Mouse (Mus musculus) kidney, postnatal 4 days (tissue): Measurements from ENCODE around the gene Slc22a23.

Experiments
- DNase-seq, 2 experiments: peaks; one replicate each; pipeline ENCODE4 v3.0.0; 2021; ENCODE audit warnings: mixed read lengths in 2 of 2

The Slc22a23 gene

DNA sequence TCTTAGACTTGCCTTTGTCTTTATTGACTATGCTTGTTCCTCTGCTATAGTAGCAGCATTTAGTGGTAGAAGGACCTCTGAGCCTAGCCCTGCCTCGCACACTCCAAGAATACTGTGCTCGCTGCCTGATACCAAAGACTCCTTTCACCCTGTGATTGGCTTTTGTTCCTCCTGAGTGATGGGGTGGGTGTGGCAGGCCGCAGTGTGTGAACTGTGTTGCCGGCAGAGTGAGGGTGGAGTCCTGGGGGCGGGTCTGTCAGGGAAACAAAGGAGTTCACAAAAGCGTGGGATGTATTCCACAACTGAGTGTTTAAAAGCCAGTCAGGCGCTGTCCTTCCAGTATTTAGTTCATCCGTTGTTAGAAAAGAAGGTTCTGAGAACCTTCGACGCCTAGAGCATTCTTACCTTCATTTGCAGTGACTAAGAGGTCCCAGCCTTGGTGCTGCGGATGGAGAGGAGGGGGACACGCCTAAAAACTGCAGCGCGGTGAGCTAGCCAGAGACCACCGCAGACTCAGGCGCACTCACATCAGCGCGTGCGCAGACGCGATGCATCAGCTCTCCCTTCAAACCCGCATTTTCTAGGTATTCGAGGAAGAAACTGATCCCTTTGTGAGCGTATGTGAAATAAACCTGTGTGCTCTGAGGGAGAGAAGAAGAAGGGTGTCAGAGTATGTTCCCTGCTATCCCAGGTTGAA is 213.8 kb downstream of the Slc22a23 start:
- peak; percentile 63 to 75 for DNase-seq

DNA sequence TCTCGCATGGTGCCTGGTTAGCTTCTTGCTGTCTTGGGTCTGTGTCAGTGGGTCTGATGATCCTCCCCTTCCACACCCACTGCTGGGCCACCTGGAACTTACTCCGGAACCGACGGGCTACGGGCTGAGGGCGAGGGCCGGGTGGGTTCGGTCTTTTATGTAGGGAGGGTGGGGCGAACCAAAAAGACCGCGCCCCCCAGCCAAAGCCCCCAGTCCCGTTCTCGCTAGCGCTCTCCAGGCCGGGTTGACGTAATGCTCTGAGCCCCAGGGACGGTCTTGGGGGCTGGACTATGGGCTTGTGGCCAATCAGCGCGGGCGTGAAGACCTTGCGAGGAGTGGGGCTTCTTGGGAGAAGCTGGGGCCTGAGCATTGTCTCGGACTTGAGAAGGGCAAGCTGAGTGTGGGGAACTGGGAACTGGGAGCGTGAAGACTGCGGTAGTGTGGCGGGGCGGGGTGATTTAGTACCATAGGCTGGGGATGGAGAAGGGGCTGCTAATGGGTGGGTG is 214.7 kb downstream of the Slc22a23 start, which contains the start of gene Tubb2b:
Tubb2b (minus strand) TSS at position 241 of the 506 bp plus-strand sequence.
- peak; percentile 84 to 91 for DNase-seq

DNA sequence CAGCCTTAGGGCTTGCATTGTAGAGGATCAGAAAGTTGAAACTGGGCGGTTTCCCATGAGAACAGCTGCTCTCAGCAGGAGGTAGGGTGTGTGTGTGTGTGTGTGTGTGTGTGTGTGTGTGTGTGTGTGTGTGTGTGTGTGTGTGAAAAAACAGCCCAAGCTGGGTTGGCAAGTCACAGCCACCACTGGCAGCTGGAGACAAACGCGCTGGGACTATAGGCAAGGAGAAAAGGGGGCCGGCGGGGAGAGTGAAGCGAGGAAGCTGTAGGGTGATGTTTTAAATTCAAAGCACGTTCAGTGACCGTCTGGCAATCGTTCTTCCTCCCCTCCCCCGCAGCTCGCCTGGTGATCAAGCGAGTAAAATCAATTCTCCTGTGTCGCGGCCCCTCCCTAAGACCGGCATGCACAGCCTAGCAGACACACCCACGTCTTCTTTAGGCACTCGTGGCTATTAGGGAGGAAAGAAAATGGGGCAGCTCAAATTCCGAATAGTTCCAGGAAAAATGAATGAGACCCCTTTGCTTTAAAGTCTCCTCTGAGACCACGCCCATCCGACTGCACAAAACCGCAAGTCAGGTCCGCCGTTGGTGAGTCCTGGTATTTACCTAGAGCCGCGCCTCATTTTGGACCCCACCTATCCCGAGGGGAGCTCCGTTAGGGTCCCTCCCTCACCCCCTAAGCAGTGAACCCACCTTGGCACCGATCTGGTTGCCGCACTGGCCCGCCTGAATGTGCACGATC is 215.3 kb downstream of the Slc22a23 start:
- peak; percentile 80 to 87 for DNase-seq
